Mouse (Mus musculus): ENCODE results near the gene Mdga2.

The Mdga2 gene

DNA sequence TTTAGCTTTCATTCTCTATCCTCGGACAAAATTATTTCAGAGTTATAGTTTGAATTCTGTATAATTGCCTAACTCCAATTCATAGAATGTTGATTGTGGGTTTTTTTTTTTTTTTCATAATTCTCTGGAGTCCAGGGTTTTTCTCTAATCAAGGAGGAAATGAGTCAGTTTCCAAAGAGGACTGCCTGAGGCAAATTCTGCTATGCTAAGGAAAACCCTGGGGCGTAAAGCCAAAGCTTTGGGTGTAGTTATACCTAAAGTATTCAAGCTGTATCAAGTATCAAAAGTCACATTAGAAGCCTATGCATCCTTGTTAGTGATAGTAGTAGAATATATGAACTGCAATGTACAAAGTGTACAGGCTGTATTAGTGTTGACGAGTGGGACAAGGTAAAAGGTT lies 519.6 kb downstream of the Mdga2 start:
- no peak for DNase-seq (ENCODE audit: low read depth)

DNA sequence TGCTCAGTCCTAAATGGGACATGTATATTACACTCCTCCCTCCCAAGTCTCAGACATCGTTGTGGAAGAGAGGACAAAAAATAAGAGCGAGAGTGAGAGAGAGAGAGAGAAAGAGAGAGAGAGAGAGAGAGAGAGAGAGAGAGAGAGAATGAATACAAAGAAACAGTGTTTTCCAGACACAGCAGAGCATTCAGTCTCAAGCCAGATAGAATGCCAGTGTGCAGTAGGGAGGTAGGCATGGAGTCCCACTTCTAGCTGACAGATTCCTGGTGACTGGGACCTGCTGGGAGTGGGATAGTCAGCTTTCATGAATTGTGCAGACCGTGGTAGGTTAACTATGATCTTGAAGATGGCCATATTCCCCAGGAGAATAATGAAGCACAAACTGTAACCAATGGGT lies 542.8 kb downstream of the Mdga2 start:
- no peak for DNase-seq (ENCODE audit: low read depth)

DNA sequence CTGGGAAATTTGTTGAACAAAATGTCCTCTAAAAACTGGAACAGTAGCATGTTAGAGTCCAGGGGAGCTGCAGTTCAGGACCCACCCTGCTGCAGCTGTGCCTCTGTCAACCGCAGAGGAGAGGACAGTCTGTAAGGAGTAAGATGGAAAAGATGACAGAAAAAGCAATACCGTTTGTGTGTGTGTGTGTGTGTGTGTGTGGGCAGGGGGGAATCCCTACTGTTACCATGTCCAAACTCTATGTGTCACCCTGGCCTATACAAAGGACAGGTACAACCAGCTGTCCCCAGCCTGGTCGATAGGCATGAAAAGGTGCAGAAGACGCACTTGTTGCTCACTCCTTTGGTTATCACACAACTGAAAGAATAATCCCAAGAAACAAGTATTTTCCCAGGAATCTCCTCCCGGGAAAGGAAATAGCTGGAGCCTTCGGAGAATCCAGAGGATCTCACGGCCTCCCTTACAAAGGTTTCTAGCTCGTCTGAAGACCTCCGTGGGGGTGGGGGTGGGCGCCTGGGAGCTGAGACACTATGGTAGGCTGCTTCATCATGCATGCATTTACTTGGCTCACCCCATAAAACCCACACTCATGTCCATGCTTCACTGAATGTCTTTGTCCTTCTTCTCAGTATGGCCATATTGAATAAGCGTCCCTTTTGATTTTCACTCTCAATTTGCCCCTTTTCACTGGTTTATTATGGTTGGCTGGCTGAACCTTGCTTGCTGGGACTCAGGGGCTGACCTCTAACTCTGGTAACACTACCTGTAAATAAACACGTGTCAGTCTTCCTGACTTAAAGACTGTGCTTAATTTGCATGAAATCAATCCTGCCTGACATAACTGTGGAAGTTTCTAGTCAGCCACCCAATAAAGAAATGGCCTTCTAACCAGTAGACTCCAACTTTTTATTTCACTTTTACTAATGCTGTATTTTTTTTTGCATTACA lies 573.5 kb downstream of the Mdga2 start:
- no peak for DNase-seq (ENCODE audit: low read depth)

DNA sequence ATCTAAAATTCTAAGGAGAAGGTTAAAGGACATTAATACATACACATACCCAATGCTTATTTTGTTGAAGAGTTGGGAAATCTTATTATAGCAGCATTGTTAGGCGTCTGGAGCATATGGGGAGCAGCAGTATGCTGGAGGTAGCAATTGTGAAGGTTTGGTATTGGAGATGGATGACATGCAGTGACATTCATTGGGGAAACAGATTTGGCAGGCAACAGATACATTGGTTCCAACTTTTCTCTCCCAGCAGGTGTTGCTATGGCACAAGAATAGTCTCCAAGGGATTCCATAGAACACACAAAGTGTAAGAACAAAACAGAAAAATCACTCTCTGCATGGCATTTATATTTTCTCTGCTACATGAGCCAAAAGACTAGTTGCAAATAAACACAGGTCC lies 581.9 kb downstream of the Mdga2 start:
- no peak for DNase-seq (ENCODE audit: low read depth)

DNA sequence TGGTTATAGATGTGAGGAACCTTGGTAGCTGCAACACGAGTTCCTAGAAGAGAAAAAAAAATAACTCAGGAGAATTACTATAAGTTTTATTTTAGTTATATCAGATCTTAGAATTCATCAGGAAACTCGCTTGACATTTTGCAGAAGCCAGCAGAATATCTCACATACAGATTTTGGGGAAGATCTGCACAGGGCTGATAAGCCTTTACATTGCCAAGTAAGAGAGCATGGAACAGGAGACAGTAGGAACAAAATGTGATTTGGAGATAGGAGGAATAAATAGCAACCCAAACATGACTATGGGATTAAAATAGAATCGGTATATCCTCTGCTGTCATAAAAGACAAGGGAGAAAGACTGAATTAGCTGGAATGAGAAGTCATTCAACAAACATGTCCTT lies 602.4 kb downstream of the Mdga2 start:
- no peak for DNase-seq (ENCODE audit: low read depth)

DNA sequence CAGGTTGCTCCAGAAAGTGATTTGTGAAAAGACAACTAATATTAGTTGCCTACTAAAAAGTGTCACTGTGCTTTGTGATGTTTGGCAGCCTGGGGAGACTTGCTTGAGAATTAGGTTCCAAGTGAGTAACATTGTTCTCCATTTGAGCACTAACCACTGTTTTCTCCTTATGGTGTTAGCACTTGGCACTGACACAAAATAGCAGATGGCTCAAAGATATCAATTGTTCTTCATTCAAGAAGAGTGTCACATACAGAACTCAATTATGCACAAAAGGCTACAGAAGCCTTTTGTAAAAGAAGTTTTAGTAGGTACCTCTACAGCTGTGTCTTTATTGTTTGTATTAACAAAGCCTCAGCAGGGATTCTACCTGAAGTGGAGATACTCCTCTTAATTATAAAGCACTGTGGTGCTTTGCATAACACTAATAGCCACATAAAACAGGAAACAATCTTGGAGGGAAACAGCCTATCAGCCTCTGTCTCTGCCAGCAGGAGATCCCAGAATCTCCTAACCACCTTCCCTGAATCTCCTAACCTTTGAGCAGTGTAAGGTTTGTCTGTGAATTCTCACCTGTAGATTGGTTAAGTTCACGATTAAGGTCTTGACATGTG lies 630.6 kb downstream of the Mdga2 start:
- DNase-seq (ENCODE audit: low read depth) = no peak

DNA sequence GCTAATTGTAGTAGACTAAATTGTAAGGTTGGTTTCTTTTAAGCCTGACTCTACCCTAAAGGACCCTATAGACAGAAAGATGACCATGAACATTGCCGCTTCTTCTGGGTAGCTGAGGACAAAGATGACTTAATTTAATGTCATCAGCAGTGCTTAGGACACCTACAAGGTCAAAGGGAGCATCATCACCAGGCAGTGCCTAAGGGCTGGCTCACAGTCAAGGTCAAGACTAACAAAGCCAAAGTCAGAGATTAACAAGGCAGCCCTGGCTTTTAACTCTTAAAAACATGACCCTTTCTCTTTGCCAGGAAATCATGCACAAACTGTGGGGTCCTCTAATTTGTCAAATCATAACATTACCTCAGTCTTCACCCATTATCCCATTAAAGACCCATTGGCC lies 657.0 kb downstream of the Mdga2 start:
- no peak for DNase-seq (ENCODE audit: low read depth)

DNA sequence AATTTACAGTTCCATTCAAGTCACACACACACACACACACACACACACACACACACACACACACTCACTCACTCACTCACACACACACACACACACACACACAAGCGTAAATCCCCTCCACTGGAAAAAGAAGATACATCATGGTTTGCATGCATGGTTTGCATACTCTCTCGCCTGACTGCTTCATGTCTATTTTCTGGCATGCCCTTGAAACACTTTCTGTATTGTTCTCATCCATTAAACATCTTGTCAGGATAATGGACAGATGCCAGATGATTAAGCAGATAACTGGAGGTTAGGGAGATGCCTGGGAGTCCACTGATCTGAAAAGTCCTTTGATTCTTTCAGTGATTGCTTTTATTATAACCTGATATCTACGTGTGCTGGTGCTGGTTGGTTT lies 665.5 kb downstream of the Mdga2 start:
- no peak for DNase-seq (ENCODE audit: low read depth)

DNA sequence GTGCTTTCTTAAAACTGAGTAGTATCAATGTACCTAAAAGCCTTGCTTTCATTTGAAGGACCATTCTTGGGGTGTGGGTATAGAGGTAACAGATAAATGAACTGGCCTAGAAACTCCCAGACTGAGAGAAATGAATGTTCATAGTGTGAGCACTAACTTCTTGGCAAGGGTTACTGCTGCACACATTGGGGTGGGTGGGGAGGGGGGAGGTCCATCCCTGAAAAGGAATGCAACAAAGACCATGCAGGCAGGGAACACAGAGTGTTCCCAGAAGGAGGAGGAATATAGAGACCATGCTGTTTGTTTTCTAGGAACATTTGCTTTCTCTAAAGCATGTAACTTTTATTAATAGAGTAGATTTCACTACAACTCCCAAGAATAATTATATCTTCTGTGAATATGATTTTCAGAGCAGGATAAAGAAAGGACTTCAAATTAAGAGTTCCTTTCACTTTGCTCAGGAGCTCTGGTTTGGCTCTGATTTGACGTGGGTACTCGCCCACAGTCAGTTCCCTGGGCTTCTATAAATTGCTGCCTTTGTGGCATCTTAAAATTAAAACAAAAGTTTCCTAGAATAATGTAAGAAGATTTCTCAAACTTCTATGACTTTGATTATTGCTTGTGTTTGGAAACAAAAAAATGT lies 666.0 kb downstream of the Mdga2 start:
- no peak for DNase-seq (ENCODE audit: low read depth)

DNA sequence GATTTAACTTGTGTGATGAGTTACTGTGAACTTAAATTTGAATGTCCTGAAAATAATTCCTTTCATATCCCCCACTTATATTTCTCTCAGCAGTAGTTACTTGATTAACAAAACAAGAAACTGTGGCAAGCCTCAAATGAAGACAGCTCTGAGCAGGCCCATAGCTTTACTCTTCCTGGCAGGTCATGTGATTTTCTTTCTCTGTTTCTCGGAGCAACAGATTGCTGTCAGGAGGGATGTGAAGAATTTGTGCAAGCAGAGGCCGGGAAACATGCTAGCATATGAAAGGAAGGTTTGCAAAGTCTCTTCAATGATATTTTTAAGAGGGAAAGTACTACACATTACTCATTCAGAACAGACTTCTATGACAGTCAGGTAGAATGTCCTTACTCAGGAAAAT lies 697.4 kb downstream of the Mdga2 start:
- DNase-seq (ENCODE audit: low read depth) = no peak

DNA sequence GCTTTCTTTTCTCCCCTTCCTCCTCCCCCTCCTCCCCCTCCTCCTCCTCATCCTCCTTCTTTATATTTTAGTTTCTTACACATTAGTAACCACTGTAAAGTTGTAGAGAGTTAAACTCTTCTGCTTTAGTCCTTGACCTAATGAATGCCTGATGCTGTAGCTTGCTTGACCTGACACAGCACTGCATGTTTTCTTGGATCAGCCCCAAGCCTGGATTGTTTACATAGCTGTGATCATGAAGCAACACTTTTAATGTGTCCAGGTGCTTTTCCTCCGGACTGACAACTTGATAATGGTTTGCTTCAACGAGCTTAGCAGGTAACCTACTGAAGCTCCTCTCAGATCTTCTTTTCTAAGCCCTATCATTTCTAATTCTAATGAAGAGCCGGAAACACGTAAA lies 723.1 kb downstream of the Mdga2 start:
- no peak for DNase-seq (ENCODE audit: low read depth)

DNA sequence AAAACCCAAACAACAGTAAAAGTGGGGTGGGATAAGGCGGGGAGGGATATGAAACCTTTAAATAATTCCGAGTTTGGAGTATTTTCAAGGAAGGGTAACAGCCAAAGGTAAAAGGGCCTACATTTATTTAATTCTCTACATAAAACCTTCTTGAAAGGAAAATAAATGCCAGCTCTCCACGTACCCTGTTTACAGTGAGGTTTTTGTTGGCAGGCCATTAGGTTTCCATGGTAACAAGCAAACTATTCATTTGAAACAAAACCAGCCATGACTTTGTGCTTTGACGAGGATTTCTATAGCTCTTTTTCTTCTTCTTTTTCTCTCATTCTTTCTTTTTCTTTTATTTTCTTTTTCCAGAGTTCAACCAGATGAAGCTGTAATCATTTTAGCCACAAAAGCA lies 751.5 kb downstream of the Mdga2 start:
- DNase-seq (ENCODE audit: low read depth) = no peak

DNA sequence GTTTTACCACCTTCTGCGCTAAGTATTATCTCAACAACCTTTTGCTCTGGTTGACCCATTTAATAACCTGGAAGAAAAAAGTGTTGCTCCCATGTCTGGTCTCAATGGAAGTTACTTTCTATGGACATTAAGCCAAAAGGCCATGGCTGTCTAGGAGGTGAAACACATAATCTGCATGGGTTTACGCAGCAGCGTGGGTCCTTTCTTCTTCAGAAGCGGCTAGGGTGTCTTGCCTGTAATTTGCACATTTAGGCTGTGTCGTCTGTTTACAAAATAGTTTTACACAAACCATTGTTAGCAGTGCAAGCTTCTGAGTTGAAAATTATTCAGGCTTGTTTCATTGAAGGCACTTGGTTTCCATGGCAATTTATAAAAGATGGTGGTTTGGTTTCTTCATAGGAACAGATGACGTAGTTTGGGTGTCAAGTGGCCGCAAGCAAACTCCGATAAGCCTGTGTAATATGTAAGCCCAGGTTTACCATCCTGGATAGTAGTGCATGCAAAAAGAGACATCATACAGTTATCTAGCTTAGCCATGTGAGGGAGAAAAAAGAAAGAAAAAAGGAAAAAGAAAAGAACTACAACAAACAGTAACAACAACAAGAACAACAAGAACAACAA lies 752.0 kb downstream of the Mdga2 start:
- no peak for DNase-seq (ENCODE audit: low read depth)

DNA sequence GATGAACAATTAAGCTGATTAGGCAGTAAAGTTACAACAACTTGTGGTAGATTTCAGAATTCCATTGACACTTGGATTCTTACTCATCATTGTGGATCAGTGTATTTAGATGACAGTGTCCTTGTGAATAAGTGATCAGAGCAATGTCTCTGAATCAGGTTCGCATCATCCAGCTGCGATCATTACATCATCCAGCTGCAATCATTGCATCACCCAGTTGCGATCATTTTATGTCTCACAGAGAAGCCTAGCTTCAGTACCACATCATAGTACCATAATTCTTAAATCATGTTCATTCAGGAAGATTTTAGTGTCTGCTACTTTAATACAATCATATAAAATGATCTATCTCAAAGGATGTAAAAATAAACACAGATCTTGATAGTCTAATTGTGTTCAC lies 756.8 kb downstream of the Mdga2 start:
- no peak for DNase-seq (ENCODE audit: low read depth)

DNA sequence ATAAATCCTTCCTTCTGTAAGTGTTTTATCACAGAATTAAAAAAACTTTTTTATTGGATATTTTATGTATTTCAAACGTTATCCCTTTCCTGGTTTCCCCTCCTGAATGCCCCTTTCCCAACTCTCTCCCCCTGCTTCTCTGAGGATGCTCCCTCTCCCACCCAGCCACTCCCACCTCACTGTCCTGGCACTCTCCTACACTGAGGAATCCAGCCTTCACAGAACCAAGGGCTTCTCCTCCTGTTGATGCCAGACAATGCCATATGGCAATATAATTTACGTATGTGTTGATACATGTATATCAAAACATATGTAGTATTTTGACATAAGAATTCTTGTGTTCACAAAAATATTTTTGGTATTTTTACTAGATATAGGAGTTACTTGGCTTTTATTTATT lies 779.0 kb downstream of the Mdga2 start:
- no peak for DNase-seq (ENCODE audit: low read depth)
